Mouse (Mus musculus): ENCODE measurements at regions not wholly inside any gene's neighbourhood (a gene's known extent, or its start where the extent isn't known, plus 50 kb on each side); places are given as distances from the start of the nearest gene placed in this dataset.
A peak's percentile ranks its signal among the peaks of the same experiment; 100 is the strongest.

GRCm38 (mm10) chr13:97651761-97652160 lies 108.7 kb downstream of the Gm10260 start:
- DNase-seq: no peak

DNA sequence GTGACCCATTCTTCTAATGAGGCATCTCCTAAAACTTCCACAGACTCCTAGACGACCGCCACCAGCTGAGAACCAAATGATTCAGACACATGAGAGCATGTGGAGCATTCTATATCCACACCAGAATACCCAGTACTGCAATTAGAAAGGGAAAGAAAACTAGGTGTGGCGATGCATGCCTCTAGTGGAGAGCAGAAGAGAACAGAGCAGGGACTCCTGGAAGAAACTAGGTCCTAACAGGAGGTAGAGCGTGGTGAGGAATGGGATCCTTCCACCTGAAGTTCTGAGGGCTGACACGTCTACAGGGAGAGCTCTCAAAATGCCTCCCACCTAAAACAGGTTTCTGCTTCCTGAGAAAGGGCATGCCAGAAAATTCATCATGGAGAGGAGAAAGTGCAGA lies 109.3 kb downstream of the Gm10260 start:
- no peak for DNase-seq

- no peak for DNase-seq
These were observed 110.2 kb downstream of the Gm10260 start for GRCm38 (mm10) chr13:97650191-97650590.

- DNase-seq: no peak
These were observed 112.9 kb downstream of the Gm10260 start for GRCm38 (mm10) chr13:97647486-97647885.

GRCm38 (mm10) chr13:97646021-97646385 lies 114.4 kb downstream of the Gm10260 start:
- DNase-seq: no peak

DNA sequence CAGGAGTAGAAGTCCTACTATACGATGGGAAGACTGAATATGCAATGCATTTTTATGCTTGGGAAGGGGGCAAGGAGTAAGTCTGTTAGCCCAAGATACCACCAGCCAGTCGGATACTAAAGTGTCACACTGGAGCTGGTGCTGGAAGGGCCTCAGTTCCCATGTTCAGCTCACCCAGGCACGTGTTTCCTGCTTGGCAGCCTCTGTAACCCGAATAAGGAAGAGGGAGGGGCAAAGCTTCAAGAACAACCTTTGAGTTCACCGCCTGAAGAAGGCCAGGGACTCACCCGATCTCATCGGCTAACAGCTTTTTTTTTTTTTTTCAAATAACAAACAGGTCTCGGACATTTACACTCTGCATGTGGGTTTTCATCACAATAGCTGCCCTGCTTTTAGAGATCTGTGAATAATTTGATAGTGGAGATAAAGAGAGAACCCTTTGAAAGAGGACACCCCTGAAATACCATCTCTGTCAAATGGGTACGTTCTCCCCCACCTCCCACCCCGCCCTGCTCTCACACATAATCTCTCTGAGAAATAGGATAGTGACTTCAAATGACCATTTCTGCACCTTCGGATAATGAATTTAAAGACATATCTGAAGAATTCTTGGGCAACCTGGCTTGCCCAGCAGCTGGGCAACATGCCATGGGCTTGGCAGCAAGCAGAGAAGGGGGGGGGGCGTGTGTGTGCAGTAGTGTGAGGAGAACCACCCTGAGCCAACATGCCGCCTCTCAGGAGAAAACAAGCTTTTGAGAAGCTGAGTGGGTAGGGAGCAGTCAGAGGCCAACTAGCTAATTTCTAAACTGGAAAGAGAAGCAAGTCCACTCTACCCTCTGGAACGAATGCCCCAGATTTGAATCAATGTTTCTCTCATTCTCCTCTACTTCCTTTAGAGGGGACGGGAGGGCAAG lies 115.1 kb downstream of the Gm10260 start:
- DNase-seq: peak; percentile 87

- no peak for DNase-seq
These were observed 120.2 kb downstream of the Gm10260 start for GRCm38 (mm10) chr13:97640236-97640635.

- DNase-seq: no peak
These were observed 120.8 kb downstream of the Gm10260 start for GRCm38 (mm10) chr13:97639656-97640055.

DNA sequence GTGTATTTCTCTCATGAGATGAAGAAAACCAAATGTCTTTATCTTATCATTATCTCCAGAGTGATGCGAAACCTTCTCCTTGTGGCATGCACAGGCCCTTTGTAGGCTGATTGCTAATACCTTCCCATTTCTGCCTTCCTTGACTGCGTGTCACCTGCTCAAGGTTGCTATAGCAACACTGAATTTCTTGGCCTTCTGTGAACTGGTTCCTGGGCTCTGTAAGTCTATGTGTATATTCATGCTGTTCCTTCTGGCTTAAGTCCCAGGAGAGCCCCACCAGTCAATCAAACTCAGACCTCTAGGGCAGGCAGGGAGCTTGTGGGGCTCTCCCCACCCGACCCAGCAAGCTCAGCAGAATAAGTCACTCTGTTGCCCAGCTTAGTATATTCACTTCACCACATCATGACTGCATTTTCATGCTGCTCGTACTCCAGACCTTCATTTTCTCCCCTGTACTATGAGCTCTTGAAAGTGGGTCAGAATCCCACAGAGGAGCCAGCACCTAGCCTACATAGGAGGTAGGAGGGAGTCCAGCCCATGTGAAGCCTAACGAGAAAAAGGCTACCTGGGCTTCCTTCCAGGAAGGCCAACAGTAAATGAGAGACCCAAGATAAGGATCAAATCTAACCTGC lies 121.9 kb downstream of the Gm10260 start:
- DNase-seq: no peak

DNA sequence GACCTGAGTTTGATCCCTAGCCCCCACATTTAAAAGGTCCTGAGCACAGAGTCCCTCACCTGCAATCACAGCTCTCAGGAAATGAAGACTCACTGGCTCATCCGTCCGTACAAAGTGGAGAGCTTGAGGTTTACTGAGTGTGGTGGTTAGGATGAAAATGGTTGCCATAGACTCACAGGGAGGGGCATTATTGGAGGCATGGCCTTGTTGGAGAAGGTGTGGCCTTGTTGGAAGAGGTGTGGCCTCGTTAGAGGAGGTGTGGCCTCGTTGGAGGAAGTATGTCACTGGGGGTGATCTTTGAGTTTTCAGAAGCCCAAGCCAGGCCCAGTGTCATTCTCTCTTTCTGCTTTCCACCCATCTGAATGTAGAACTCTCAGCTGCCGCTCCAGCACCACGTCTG lies 122.9 kb downstream of the Gm10260 start:
- DNase-seq: no peak

- no peak for DNase-seq
These were observed 126.2 kb downstream of the Gm10260 start for GRCm38 (mm10) chr13:97634041-97634788.

- DNase-seq: no peak
These were observed 126.9 kb downstream of the Gm10260 start for GRCm38 (mm10) chr13:97633551-97633950.

DNA sequence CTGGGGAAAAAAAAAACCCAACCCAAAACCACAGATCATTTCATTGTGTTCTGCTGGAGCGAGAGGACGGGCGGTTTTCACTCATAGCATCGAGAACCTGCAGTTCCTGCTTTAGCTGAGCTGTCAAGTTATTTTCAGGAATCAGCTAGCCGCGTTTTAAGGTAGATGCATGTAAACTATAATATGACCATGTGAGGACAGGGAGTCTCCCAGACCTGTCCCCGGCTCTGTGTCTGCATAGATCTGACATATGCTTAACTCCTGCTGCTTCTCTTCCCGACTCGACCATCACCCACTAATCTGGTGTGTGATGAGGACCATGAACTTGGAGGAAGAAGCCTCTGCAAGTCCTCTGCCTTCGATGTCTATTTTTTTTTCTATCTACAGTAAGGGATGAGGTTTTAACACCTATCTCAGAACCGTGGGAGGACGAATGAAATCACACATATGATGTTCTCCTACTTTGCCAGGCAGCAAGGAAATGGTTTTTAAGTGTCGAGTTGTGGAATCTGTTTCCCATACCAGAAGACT lies 128.5 kb downstream of the Gm10260 start:
- no peak for DNase-seq

DNA sequence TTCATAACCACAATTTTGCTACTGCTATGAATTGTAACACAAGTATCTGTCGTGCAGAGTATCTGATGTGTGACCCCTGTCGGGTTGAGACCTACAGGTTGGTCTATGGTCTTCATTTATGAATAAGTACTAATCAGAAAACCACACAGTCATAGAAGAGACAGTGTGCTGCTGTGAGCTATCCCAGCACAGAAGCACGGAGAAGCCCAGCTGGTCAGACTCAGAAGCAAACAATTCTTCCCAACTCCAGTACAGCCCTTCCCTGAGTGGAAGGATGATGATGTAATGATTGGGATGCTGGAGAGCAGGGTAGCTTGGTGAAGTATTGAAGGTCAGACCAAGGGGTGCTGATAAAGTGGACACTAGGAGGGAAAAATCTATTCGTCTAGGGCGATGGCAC lies 129.5 kb downstream of the Gm10260 start:
- DNase-seq: no peak

GRCm38 (mm10) chr13:97628608-97629007 lies 131.8 kb downstream of the Gm10260 start:
- DNase-seq: no peak

DNA sequence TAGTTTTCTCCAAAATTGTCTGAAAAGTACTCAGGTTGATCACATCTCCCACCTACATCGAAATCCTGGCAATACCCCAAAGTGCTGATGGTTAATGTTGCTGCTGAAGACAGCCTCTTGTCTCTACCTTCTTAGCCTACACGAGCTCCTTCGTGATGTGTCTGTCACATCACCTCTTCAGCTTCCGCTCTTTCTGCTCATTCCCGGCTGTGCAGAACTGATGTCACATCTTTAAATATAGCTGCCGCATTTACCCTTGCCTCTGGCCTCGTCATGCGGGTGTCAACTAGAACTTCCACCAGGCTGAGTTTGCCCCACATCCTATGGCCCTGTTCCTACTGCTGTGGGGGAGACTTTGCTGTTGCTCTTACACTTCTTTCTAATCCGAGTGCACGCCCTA lies 133.2 kb downstream of the Gm10260 start:
- no peak for DNase-seq

DNA sequence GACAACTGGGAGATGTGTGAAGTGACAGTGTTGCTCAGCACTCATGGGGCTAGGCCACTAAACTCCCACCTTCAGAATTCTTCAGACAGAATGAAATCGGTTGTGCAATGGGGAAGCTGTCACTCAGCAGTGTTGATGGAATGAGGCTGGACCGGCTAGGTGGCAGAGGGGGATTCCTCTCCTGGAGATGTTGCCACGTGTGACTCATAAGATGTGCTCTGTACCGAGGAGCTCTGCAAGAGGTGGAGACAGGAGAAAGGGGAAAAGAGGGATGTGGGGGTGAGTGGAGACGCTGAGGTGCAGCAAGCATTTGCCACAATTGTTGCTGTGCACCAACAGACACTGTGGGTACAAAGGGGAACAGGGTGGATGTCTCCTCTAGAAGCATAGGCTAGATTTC lies 133.6 kb downstream of the Gm10260 start:
- DNase-seq: no peak

- DNase-seq: peak; percentile 20
These were observed 134.3 kb downstream of the Gm10260 start for GRCm38 (mm10) chr13:97626116-97626515.

- no peak for DNase-seq
These were observed 135.0 kb downstream of the Gm10260 start for GRCm38 (mm10) chr13:97625391-97625790.

DNA sequence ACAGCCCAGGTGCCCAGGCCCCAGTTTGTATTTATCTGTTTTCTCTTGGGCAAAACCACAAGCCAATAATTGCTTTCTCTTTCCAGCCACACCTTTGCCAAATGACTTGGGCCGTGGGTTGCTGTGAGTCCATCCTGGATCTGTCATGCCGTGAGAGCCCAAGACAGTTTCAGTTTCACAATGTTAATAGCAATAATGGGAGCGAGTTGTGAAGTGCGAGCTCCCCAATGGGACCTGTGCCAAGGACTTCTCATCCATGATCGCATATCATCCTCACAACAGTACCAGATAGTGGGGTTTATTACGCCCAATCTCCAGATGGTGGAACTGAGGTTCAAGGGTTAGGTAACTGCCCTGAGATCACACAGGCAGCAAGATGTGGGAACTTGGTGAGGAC lies 142.2 kb downstream of the Gm10260 start:
- no peak for DNase-seq

DNA sequence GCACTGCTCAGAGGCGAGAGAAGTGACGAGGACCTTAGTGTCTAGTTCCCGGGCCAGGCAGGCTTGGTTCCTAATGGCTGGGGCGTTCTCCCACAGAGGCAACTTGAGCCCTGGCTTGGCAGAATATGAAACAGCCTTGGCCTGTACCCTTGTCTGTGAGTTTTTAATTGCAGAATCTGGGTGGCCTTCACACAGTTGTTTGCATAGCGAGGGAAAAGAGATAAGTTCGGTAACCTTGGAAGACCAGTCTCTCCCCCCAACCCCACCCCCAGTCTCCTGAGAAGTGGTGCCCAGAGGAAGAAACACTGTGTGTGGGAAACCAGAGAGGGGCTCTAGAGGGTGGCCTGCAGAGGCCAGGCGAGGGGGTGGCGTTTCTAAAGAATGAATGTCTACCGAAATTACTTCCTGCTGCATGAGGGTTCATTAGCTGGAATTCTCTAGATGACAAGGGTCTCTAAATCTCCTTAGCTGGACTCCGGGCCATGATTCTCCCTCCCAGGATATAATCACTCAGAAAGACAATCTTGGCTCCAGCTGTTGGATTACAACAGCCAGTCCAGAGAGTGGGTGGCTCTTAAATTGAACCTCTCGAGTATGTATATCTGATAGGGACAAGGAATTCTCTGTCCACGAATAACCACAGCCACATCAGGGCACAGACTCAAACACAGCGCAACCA lies 142.8 kb downstream of the Gm10260 start:
- DNase-seq: no peak

DNA sequence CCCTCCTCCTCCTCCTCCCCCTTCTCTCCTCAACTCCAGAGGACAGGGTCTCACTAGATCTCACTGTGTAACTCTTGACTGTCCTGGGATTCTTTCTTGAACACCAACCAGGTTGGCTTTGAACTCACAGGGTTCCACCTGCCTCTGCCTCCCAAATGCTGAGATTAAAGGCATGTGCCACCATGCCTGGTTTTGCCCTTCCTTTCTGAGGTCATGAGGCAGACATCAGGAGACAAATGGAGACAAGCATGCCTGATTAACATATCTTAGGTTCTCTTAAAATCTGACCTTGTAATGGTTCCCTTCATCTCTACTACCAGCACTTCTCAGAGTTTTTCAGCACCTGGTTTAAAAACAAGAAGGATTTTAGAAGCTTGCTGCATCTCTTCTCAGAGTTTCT lies 143.5 kb downstream of the Gm10260 start:
- no peak for DNase-seq

DNA sequence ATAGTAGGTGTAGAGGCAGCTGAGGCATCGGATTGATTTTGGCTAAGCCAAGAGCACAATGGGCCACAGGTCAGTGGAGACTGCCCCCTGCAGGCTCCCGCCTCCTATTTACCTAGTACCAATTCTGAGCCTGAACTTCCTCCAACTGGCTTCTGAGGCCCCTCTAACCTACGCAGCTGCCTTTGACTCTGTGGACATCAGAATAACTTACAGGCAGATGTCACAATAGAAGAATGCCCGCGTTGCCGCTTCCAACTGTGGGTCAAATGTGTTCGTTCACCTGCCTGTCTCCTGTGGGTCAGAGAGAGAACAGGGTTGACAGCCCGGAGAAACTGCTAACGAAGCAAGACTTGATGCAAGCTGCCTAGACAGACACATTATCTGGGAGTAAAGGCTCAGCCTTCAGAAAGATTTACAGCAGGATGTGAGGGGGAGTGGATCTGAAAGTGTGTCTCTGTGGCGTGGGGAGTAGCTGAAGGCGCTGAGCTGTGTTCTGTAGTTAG lies 153.2 kb downstream of the Gm10260 start:
- DNase-seq: peak; percentile 59

All from kidney, adult 9 months (tissue).